Mouse (Mus musculus) CH12.LX (cell line): ENCODE results near the gene Stk32b. TPM values are rescaled to one million over a fixed set of nuclear protein-coding genes. Genes with fewer than 3 reads are reported as not detected.

ENCODE experiments used
- DNase-seq: peaks from one replicate; pipeline ENCODE4 v3.0.0-alpha.2; 2013; ENCODE audit errors: extremely low read depth
- H3K27ac ChIP-seq: 2 replicates; pipeline ENCODE4 v1.5.1; 2012; ENCODE audit warnings: low read depth, mild to moderate bottlenecking, control low read depth, moderate library complexity; ENCODE audit not compliant: insufficient read depth
- H3K27me3 ChIP-seq: replicated peaks from 2 replicates; pipeline ENCODE3; 2012; ENCODE audit warnings: inconsistent platforms
- H3K36me3 ChIP-seq, 2 experiments: replicated peaks in 1 of 2; 2 replicates each; pipeline versions ENCODE3 to v1.6.1; 2012; ENCODE audit warnings: inconsistent platforms in 1 of 2, low read length in 1 of 2, mild to moderate bottlenecking in 1 of 2, mixed read lengths in 1 of 2, moderate library complexity in 1 of 2; ENCODE audit not compliant: control insufficient read depth in 1 of 2, insufficient read depth in 1 of 2
- H3K4me1 ChIP-seq, 2 experiments: 2 replicates each; pipeline ENCODE4 v1.6.1; 2012; ENCODE audit warnings: inconsistent platforms in 1 of 2, moderate library complexity in 1 of 2; ENCODE audit not compliant: insufficient read depth in 2 of 2, control insufficient read depth in 1 of 2
- H3K4me2 ChIP-seq: 2 replicates; pipeline ENCODE4 v1.6.1; 2012; ENCODE audit warnings: low read depth, mild to moderate bottlenecking, control low read depth; ENCODE audit not compliant: poor library complexity, insufficient read depth, severe bottlenecking
- H3K4me3 ChIP-seq, 3 experiments: fragments of 150-350 bp in 1 of 3; sonication (generic) in 1 of 3; replicated peaks in 1 of 3; 2 replicates each; pipeline versions ENCODE3 to v1.5.1; 2011 to 2012; ENCODE audit warnings: low read depth in 2 of 3, low read length in 2 of 3, mild to moderate bottlenecking in 2 of 3, moderate library complexity in 2 of 3, control low read depth in 1 of 3, improper control_type of control experiment in 1 of 3, inconsistent platforms in 1 of 3, mixed read lengths in 1 of 3; ENCODE audit not compliant: poor library complexity in 1 of 3
- H3K79me2 ChIP-seq: replicated peaks from 2 replicates; pipeline ENCODE4 v1.6.1; 2012; ENCODE audit warnings: mild to moderate bottlenecking, moderate library complexity; ENCODE audit not compliant: control insufficient read depth, poor library complexity, insufficient read depth, severe bottlenecking; ENCODE audit errors: extremely low read depth
- H3K9ac ChIP-seq: 2 replicates; pipeline ENCODE4 v1.6.1; 2012; ENCODE audit warnings: low read depth, mild to moderate bottlenecking, control low read depth, moderate library complexity; ENCODE audit not compliant: insufficient read depth
- H3K9me3 ChIP-seq: replicated peaks from 2 replicates; pipeline ENCODE3; 2012; ENCODE audit warnings: low read length, inconsistent platforms, mixed read lengths
- BHLHE40 ChIP-seq: IDR thresholded peaks from 2 replicates; pipeline ENCODE4 v1.6.1; 2011; ENCODE audit warnings: mild to moderate bottlenecking, low read depth, low read length, improper control_type of control experiment
- CHD1 ChIP-seq: IDR thresholded peaks from 2 replicates; pipeline ENCODE4 v1.6.1; 2012; ENCODE audit warnings: low read depth, low read length, improper control_type of control experiment, inconsistent platforms
- CHD2 ChIP-seq: IDR thresholded peaks from 2 replicates; pipeline ENCODE4 v1.6.1; 2011; ENCODE audit warnings: low read length, improper control_type of control experiment
- EP300 ChIP-seq: IDR thresholded peaks from 2 replicates; pipeline ENCODE4 v1.6.1; 2011; ENCODE audit warnings: low read length, improper control_type of control experiment
- GABPA ChIP-seq: IDR thresholded peaks from 2 replicates; pipeline ENCODE4 v1.6.1; 2012; ENCODE audit warnings: low read depth, low read length, improper control_type of control experiment, inconsistent platforms; ENCODE audit not compliant: insufficient replicate concordance
- JUN ChIP-seq: IDR thresholded peaks from 2 replicates; pipeline ENCODE4 v1.6.1; 2011; ENCODE audit warnings: low read depth, mild to moderate bottlenecking, low read length, improper control_type of control experiment, moderate library complexity; ENCODE audit not compliant: insufficient read depth
- MAZ ChIP-seq: IDR thresholded peaks from 2 replicates; pipeline ENCODE4 v1.6.1; 2012; ENCODE audit warnings: low read depth, mild to moderate bottlenecking, inconsistent platforms, low read length, improper control_type of control experiment, moderate library complexity
- MEF2A ChIP-seq: IDR thresholded peaks from 2 replicates; pipeline ENCODE4 v1.6.1; 2014; ENCODE audit warnings: low read depth, mild to moderate bottlenecking, inconsistent platforms, low read length, improper control_type of control experiment, borderline replicate concordance
- NELFE ChIP-seq: IDR thresholded peaks from 2 replicates; pipeline ENCODE4 v1.6.1; 2011; ENCODE audit warnings: low read depth, low read length, improper control_type of control experiment
- NRF1 ChIP-seq: IDR thresholded peaks from 2 replicates; pipeline ENCODE4 v1.6.1; 2014; ENCODE audit warnings: low read depth, mild to moderate bottlenecking, inconsistent platforms, low read length, improper control_type of control experiment, moderate library complexity
- RCOR1 ChIP-seq: conservative IDR thresholded peaks from 2 replicates; pipeline ENCODE4 v1.6.1; 2012; ENCODE audit warnings: low read depth, mild to moderate bottlenecking, inconsistent platforms, low read length, improper control_type of control experiment
- SIN3A ChIP-seq: IDR thresholded peaks from 2 replicates; pipeline ENCODE4 v1.6.1; 2012; ENCODE audit warnings: low read length, improper control_type of control experiment, inconsistent platforms
- SMC3 ChIP-seq: IDR thresholded peaks from 2 replicates; pipeline ENCODE4 v1.6.1; 2011; ENCODE audit warnings: low read depth, low read length, improper control_type of control experiment
- TBP ChIP-seq: conservative IDR thresholded peaks from 2 replicates; pipeline ENCODE4 v1.6.1; 2011; ENCODE audit warnings: low read depth, low read length, improper control_type of control experiment
- TCF12 ChIP-seq: IDR thresholded peaks from 2 replicates; pipeline ENCODE4 v1.6.1; 2014; ENCODE audit warnings: low read depth, mild to moderate bottlenecking, inconsistent platforms, low read length, improper control_type of control experiment
- UBTF ChIP-seq: IDR thresholded peaks from 2 replicates; pipeline ENCODE4 v1.6.1; 2012; ENCODE audit warnings: low read depth, mild to moderate bottlenecking, inconsistent platforms, low read length, improper control_type of control experiment, moderate library complexity
- USF1 ChIP-seq: IDR thresholded peaks from 2 replicates; pipeline ENCODE4 v1.6.1; 2014; ENCODE audit warnings: low read depth, mild to moderate bottlenecking, inconsistent platforms, low read length, improper control_type of control experiment
- ZC3H11A ChIP-seq: IDR thresholded peaks from 2 replicates; pipeline ENCODE4 v1.6.1; 2012; ENCODE audit warnings: low read depth, mild to moderate bottlenecking, inconsistent platforms, low read length, improper control_type of control experiment
- ZMIZ1 ChIP-seq: IDR thresholded peaks from 2 replicates; pipeline ENCODE4 v1.6.1; 2012; ENCODE audit warnings: low read depth, mild to moderate bottlenecking, inconsistent platforms, low read length, improper control_type of control experiment
- ZNF384 ChIP-seq: IDR thresholded peaks from 2 replicates; pipeline ENCODE4 v1.6.1; 2012; ENCODE audit warnings: low read depth, low read length, improper control_type of control experiment, inconsistent platforms
- dilution Hi-C: fragments of 300-500 bp; cut with MboI; formaldehyde crosslinking; loops from 2 replicates; pipeline ENCODE4 v1.14.3; 2020; ENCODE audit warnings: low sequenced_read_pairs; ENCODE audit not compliant: extremely low pct_unique_long_range_greater_than_20kb, extremely low pct_ligation_motif_present
- in situ Hi-C: fragments of 300-500 bp; cut with MboI; formaldehyde crosslinking; loops from 3 replicates; pipeline ENCODE4 v1.14.3; 2019; ENCODE audit warnings: low sequenced_read_pairs, low pct_ligation_motif_present, low pct_unique_long_range_greater_than_20kb, mixed read lengths
- polyA plus RNA-seq: library from polyadenylated mRNA; unstranded; fragments of >175 nt; gene quantifications from 2 replicates; pipeline ENCODE4 v1.2.1, GENCODE M21; 2012; ENCODE audit warnings: low read depth; ENCODE audit not compliant: insufficient read length
- total RNA-seq, 2 experiments: library from RNA; depleted of rRNA; stranded (reverse); fragments of 300-350 nt in 1 of 2; fragments of >200 nt in 1 of 2; gene quantifications; 2 replicates each; pipeline ENCODE4 v1.2.3; 2012 to 2014

Stk32b gene
- total and polyA plus RNA-seq, 3 experiments = not detected

- H3K9ac ChIP-seq = no peak overlapping the region
- H3K9me3 ChIP-seq = no peaks in the 10 kb centered on the region
- no peak overlapping the region for H3K4me3 ChIP-seq
- H3K4me1 ChIP-seq = no peaks in the 10 kb centered on the region
- no peak for DNase-seq
- no peak overlapping the region for H3K4me2 ChIP-seq
- in situ Hi-C loops (no loop called here), dilution Hi-C loops (no loop called here)
- H3K27ac ChIP-seq = no peak overlapping the region
- peaks cover 42% of the 10 kb centered on the region for H3K27me3 ChIP-seq
- no peaks in the 10 kb centered on the region for H3K79me2 ChIP-seq
- TF ChIP-seq NELFE (no peak), ZNF384 (no peak), ZC3H11A (no peak), RCOR1 (no peak), MAZ (no peak), TCF12 (no peak), CHD1 (no peak), UBTF (no peak), CHD2 (no peak), EP300 (no peak), USF1 (no peak)
- H3K36me3 ChIP-seq = no peaks in the 10 kb centered on the region
These were observed 260.4 kb downstream of the Stk32b start for GRCm38 (mm10) chr5:37456590-37456989.

DNA sequence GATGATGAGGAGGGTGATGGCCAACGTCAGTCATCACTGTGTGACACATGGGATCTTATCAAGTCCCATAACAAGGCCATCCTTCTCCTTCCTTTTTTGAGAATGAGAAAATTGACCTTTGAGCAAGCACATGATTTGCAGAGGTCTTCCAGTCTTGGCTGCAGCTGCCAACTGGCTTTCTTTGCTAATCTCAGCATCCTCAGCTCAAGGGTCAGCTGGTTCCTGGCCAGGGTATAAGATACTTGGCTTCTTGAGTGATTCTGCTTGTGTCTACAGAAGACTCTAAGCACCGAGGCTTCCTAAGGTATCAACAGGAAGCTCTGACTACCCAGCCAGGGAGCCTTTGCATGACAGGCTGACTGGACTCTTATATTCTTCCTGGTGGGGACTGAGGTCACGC is 269.4 kb downstream of the Stk32b start:
- TF ChIP-seq JUN = no peak
- no peak for TF ChIP-seq NRF1
- TF ChIP-seq MAZ = no peak
- TF ChIP-seq MEF2A = no peak
- TF ChIP-seq SMC3 = no peak
- no peak for TF ChIP-seq BHLHE40
- TF ChIP-seq CHD1 = no peak
- no peak for TF ChIP-seq GABPA
- TF ChIP-seq SIN3A = no peak
- no peak for TF ChIP-seq EP300
- no peak for TF ChIP-seq CHD2
- no peak for TF ChIP-seq TBP
- TF ChIP-seq ZMIZ1 = no peak
- TF ChIP-seq ZNF384 = no peak
- Histone ChIP-seq H3K4me3 (no peak overlapping the region), H3K4me1 (peaks cover 9 to 11% of the 10 kb centered on the region in 2 experiments), H3K27me3 (peaks cover 34% of the 10 kb centered on the region), H3K9me3 (peaks cover 5% of the 10 kb centered on the region), H3K27ac (no peak overlapping the region), H3K4me2 (no peak overlapping the region), H3K9ac (no peak overlapping the region), H3K79me2 (no peaks in the 10 kb centered on the region), H3K36me3 (no peaks in the 10 kb centered on the region)
- DNase-seq = no peak
- in situ Hi-C loops = no loop called here
- dilution Hi-C loops = no loop called here
